Mouse (Mus musculus) E14TG2a.4 (cell line): Measurements from ENCODE around the gene Megf11.
"Not testable (repeated sequence)": the region's sequence is repeated elsewhere in the genome, so short reads cannot be mapped to it uniquely, and the experiment has no call there.

Source experiments
- H3K27me3 ChIP-seq: 2 replicates; pipeline ENCODE4 v1.6.1; 2014; ENCODE audit warnings: low read length, control low read depth; ENCODE audit not compliant: insufficient read depth
- H3K36me3 ChIP-seq: 2 replicates; pipeline ENCODE4 v1.6.1; 2014; ENCODE audit warnings: low read length, control low read depth; ENCODE audit not compliant: insufficient read depth
- H3K4me1 ChIP-seq: replicated peaks from 2 replicates; pipeline ENCODE4 v1.6.1; 2014; ENCODE audit warnings: low read depth, low read length, control low read depth
- H3K4me3 ChIP-seq: replicated peaks from 2 replicates; pipeline ENCODE4 v1.5.1; 2014; ENCODE audit warnings: mild to moderate bottlenecking, low read length
- H3K9me3 ChIP-seq: 2 replicates; pipeline ENCODE4 v1.6.1; 2014; ENCODE audit warnings: low read length, control low read depth
- CTCF ChIP-seq: conservative IDR thresholded peaks from 2 replicates; pipeline ENCODE4 v1.5.1; 2014; ENCODE audit warnings: low read length
- NANOG ChIP-seq: IDR thresholded peaks from 2 replicates; pipeline ENCODE4 v1.6.1; 2014; ENCODE audit warnings: borderline replicate concordance, low read length, mixed read lengths
- POU5F1 ChIP-seq: IDR thresholded peaks from 2 replicates; pipeline ENCODE4 v1.6.1; 2014; ENCODE audit warnings: low read length, borderline replicate concordance

Megf11 gene

GRCm38 (mm10) chr9:64466564-64466963 is 81.1 kb downstream of the Megf11 start:
- H3K4me1 ChIP-seq: peaks cover 12% of the 10 kb centered on the region
- no peaks in the 10 kb centered on the region for H3K36me3 ChIP-seq
- TF ChIP-seq POU5F1 (no peak), CTCF (no peak), NANOG (no peak)
- H3K27me3 ChIP-seq: no peaks in the 10 kb centered on the region
- H3K4me3 ChIP-seq: no peak overlapping the region
- no peaks in the 10 kb centered on the region for H3K9me3 ChIP-seq

- H3K4me1 ChIP-seq: peaks cover 21% of the 10 kb centered on the region
- peaks cover 5% of the 10 kb centered on the region for H3K27me3 ChIP-seq
- no peak for TF ChIP-seq CTCF
- TF ChIP-seq POU5F1: no peak
- TF ChIP-seq NANOG: no peak
- H3K36me3 ChIP-seq: no peaks in the 10 kb centered on the region
- H3K9me3 ChIP-seq: no peaks in the 10 kb centered on the region
- no peak overlapping the region for H3K4me3 ChIP-seq
Observed at GRCm38 (mm10) chr9:64470806-64471205, 85.4 kb downstream of the Megf11 start.

GRCm38 (mm10) chr9:64471336-64471735 is 85.9 kb downstream of the Megf11 start:
- TF ChIP-seq CTCF: no peak
- TF ChIP-seq NANOG: no peak
- TF ChIP-seq POU5F1: no peak
- peaks cover 7% of the 10 kb centered on the region for H3K27me3 ChIP-seq
- H3K36me3 ChIP-seq: no peaks in the 10 kb centered on the region
- H3K4me1 ChIP-seq: peaks cover 18% of the 10 kb centered on the region
- H3K9me3 ChIP-seq: no peaks in the 10 kb centered on the region
- no peak overlapping the region for H3K4me3 ChIP-seq

- Histone ChIP-seq H3K36me3 (no peaks in the 10 kb centered on the region), H3K27me3 (peaks cover 7% of the 10 kb centered on the region), H3K4me1 (peaks cover 18% of the 10 kb centered on the region), H3K4me3 (no peak overlapping the region), H3K9me3 (no peaks in the 10 kb centered on the region)
- TF ChIP-seq NANOG: no peak
- no peak for TF ChIP-seq CTCF
- TF ChIP-seq POU5F1: no peak
Observed at GRCm38 (mm10) chr9:64472165-64472564, 86.7 kb downstream of the Megf11 start.

- H3K27me3 ChIP-seq: peaks cover 10% of the 10 kb centered on the region
- H3K4me3 ChIP-seq: no peak overlapping the region
- no peaks in the 10 kb centered on the region for H3K36me3 ChIP-seq
- TF ChIP-seq CTCF: no peak
- peaks cover 21% of the 10 kb centered on the region for H3K4me1 ChIP-seq
- H3K9me3 ChIP-seq: no peaks in the 10 kb centered on the region
Observed at GRCm38 (mm10) chr9:64472743-64473142, 87.3 kb downstream of the Megf11 start.

- Histone ChIP-seq H3K4me3 (no peak overlapping the region), H3K4me1 (peaks cover 24% of the 10 kb centered on the region), H3K36me3 (no peaks in the 10 kb centered on the region), H3K27me3 (peaks cover 14% of the 10 kb centered on the region), H3K9me3 (no peaks in the 10 kb centered on the region)
- TF ChIP-seq CTCF: no peak
- TF ChIP-seq NANOG: no peak
- no peak for TF ChIP-seq POU5F1
Observed at GRCm38 (mm10) chr9:64473170-64473569, 87.7 kb downstream of the Megf11 start.

- Histone ChIP-seq H3K4me1 (peaks cover 24% of the 10 kb centered on the region), H3K27me3 (peaks cover 16% of the 10 kb centered on the region), H3K36me3 (no peaks in the 10 kb centered on the region), H3K4me3 (no peak overlapping the region), H3K9me3 (no peaks in the 10 kb centered on the region)
- TF ChIP-seq CTCF (no peak), NANOG (no peak), POU5F1 (no peak)
Observed at GRCm38 (mm10) chr9:64473695-64474094, 88.3 kb downstream of the Megf11 start.

- TF ChIP-seq NANOG (no peak), CTCF (no peak), POU5F1 (no peak)
- Histone ChIP-seq H3K4me3 (no peak overlapping the region), H3K9me3 (no peaks in the 10 kb centered on the region), H3K36me3 (no peaks in the 10 kb centered on the region), H3K27me3 (peaks cover 16% of the 10 kb centered on the region), H3K4me1 (peaks cover 24% of the 10 kb centered on the region)
Observed at GRCm38 (mm10) chr9:64474142-64474541, 88.7 kb downstream of the Megf11 start.

- Histone ChIP-seq H3K4me3 (no peak overlapping the region), H3K36me3 (no peaks in the 10 kb centered on the region), H3K4me1 (peaks cover 24% of the 10 kb centered on the region), H3K27me3 (peaks cover 16% of the 10 kb centered on the region), H3K9me3 (no peaks in the 10 kb centered on the region)
- TF ChIP-seq POU5F1 (no peak), CTCF (no peak), NANOG (no peak)
Observed at GRCm38 (mm10) chr9:64475942-64476341, 90.5 kb downstream of the Megf11 start.

- H3K36me3 ChIP-seq, H3K9me3 ChIP-seq, H3K4me3 ChIP-seq: not testable (repeated sequence)
- H3K4me1 ChIP-seq: peaks cover 21% of the 10 kb centered on the region
- peaks cover 16% of the 10 kb centered on the region for H3K27me3 ChIP-seq
Observed at GRCm38 (mm10) chr9:64477397-64477796, 92.0 kb downstream of the Megf11 start.
